Mouse (Mus musculus): ENCODE results near the gene Arhgef15. TPM values are rescaled to one million over a fixed set of nuclear protein-coding genes. Genes with fewer than 3 reads are reported as not detected.

Arhgef15 gene
- total RNA-seq, 1 experiment = 2.5 TPM

DNA sequence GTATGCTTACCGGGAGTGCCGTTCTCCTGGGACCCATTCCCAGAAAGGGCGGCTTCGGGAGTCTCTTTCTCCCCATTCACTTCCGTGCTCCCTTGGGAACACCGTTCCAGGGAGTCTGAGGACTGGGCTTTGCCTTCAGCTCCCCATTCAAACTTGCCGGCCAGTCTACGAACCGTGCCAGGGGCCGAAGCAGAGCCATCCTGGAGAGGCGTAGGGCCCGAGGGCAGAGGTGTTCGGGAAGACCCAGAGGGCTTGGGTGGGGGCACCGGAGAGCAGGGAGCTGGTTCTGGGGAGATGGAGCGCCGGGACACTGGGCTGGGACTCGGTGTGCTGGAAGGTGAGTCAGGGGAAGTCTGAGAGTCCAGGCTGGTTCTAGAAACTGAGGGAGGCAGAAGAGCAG is 2.9 kb downstream of the Arhgef15 start:
- peaks cover 3 to 17% of the 10 kb centered on the region in 2 experiments; a peak in 3 of 4 replicates for H3K4me1 ChIP-seq (ENCODE audit: control insufficient read depth in 2 of 2, insufficient read depth in 2 of 2, low read length in 2 of 2, poor library complexity in 1 of 2)
- H3K9me3 ChIP-seq (ENCODE audit: control insufficient read depth, insufficient read depth, low read depth, low read length) = no peaks in the 10 kb centered on the region
- peak overlapping the region; percentile 58 to 73 for H3K4me3 ChIP-seq (ENCODE audit: insufficient read depth in 1 of 2, low read depth in 1 of 2, low read length in 2 of 2, poor library complexity in 1 of 2, severe bottlenecking in 1 of 2)
- no peak for TF ChIP-seq HCFC1 (IDR thresholded peaks at IDR 0.05; ENCODE audit: borderline replicate concordance, insufficient read depth, low read length)
- H3K9ac ChIP-seq (ENCODE audit: insufficient read depth, low read depth, low read length, poor library complexity, severe bottlenecking) = peak overlapping the region; percentile 52
- in situ Hi-C loops (cut with MboI; ENCODE audit: low sequenced_read_pairs in 2 of 2, unreplicated experiment in 2 of 2) = no loop called here
- H3K27ac ChIP-seq (ENCODE audit: insufficient read depth, low read depth, low read length, poor library complexity, severe bottlenecking) = no peak overlapping the region
- no peak for DNase-seq (ENCODE audit: low read depth, low spot score)
- H3K36me3 ChIP-seq (ENCODE audit: control insufficient read depth, insufficient read depth, low read length, poor library complexity, severe bottlenecking) = peaks cover 2% of the 10 kb centered on the region; the same call in 1 of the 2 replicates

DNA sequence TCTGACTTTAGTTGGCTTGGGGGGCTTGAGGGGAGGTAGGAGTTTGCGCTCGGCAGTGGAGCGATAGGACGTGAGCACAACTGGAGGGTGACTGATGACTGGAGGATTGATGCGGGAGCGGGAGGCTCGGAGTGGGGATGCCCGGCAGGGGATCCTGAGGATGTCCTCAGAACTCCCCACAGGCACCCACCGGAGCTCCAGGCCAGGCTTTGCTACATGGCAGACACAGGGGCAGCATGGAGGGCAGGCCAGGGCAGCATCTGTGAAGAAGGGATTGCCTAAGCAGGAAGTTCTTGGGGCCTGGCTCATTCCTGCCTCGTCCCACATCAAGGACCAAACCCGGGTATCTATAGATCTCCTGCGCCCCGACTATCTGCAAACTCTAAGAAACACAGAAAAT is 3.4 kb downstream of the Arhgef15 start:
- Histone ChIP-seq H3K9ac (ENCODE audit: insufficient read depth, low read depth, low read length, poor library complexity, severe bottlenecking) (no peak overlapping the region), H3K4me1 (ENCODE audit: control insufficient read depth in 2 of 2, insufficient read depth in 2 of 2, low read length in 2 of 2, poor library complexity in 1 of 2) (peaks cover 3 to 17% of the 10 kb centered on the region in 2 experiments; a peak in 3 of 4 replicates), H3K9me3 (ENCODE audit: control insufficient read depth, insufficient read depth, low read depth, low read length) (no peaks in the 10 kb centered on the region), H3K4me3 (ENCODE audit: insufficient read depth in 1 of 2, low read depth in 1 of 2, low read length in 2 of 2, poor library complexity in 1 of 2, severe bottlenecking in 1 of 2) (peak overlapping the region; percentile 58 to 73), H3K36me3 (ENCODE audit: control insufficient read depth, insufficient read depth, low read length, poor library complexity, severe bottlenecking) (peaks cover 4% of the 10 kb centered on the region), H3K27ac (ENCODE audit: insufficient read depth, low read depth, low read length, poor library complexity, severe bottlenecking) (no peak overlapping the region)
- in situ Hi-C loops (cut with MboI; ENCODE audit: low sequenced_read_pairs in 2 of 2, unreplicated experiment in 2 of 2) = no loop called here
- no peak for DNase-seq (ENCODE audit: low read depth, low spot score)
- TF ChIP-seq MAFK (IDR thresholded peaks at IDR 0.05; ENCODE audit: insufficient read depth, low read depth, low read length) = no peak
- no peak for TF ChIP-seq CHD2 (IDR thresholded peaks at IDR 0.05; ENCODE audit: low read depth, low read length)

DNA sequence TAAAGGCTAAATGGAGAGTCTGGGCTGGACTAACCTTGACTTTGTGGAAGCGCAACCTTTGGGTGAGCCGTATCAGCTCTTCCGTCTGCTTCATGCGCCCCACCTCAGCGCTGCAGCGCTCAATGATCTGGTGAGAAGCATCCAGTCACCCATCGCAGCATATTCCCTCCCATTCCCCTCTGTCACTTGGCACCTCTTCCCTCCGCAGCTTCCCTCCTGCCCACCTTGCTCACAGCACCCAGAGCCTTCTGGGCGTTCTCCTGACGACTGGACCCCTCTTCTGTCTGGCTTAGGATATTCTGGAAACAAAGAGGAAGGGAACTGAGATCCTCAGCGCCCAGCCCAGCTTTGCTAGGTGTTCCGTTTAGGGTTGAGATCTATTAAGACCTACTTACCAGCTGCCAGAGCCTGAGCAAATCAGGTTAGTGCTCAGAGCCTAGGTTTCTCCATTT is 9.7 kb downstream of the Arhgef15 start:
- H3K27ac ChIP-seq (ENCODE audit: insufficient read depth, low read depth, low read length, poor library complexity, severe bottlenecking) = no peak overlapping the region
- DNase-seq (ENCODE audit: low read depth, low spot score) = no peak
- H3K36me3 ChIP-seq (ENCODE audit: control insufficient read depth, insufficient read depth, low read length, poor library complexity, severe bottlenecking) = peaks cover 7% of the 10 kb centered on the region
- in situ Hi-C loops (cut with MboI; ENCODE audit: low sequenced_read_pairs in 2 of 2, unreplicated experiment in 2 of 2) = no loop called here
- H3K4me1 ChIP-seq (ENCODE audit: control insufficient read depth in 2 of 2, insufficient read depth in 2 of 2, low read length in 2 of 2, poor library complexity in 1 of 2) = peaks cover 0 to 4% of the 10 kb centered on the region in 2 experiments; a peak in 1 of 4 replicates
- no peak for TF ChIP-seq MAFK (IDR thresholded peaks at IDR 0.05; ENCODE audit: insufficient read depth, low read depth, low read length)
- no peak overlapping the region for H3K9ac ChIP-seq (ENCODE audit: insufficient read depth, low read depth, low read length, poor library complexity, severe bottlenecking)
- H3K9me3 ChIP-seq (ENCODE audit: control insufficient read depth, insufficient read depth, low read depth, low read length) = no peaks in the 10 kb centered on the region
- peak overlapping the region in 1 of 2 experiments; percentile 21; a peak in 1 of 4 replicates for H3K4me3 ChIP-seq (ENCODE audit: insufficient read depth in 1 of 2, low read depth in 1 of 2, low read length in 2 of 2, poor library complexity in 1 of 2, severe bottlenecking in 1 of 2)

DNA sequence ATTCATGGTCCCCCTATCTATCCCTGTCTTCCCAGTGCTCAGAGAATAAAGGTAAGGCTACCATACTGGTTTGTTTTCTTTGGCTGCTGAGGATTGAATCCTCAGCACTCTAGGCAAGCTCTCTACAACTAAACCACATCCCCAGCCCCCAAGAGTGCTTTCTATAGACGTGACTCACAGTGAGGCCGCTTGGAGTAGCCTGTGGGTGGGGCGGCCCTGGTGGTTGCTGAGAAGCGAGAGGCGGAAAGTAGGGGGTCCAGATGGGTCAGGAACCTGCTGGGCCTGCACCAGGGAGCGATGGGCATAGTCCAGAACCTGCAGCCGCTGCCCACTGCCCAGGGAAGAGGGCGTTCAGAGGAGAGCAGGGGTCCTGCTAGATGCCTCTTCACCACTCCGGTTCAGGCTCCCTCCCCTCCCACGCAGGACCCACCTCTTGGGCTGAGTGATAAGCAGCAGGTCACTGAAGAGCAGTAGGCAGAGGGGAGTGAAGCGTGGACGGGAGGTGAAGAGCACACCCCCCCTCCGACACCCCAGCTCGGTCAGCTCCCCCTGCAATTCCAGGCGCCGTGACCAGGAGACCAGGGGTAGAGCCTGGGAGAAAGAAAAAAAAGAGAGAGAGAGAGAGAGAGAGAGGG is 10.4 kb downstream of the Arhgef15 start:
- no peaks in the 10 kb centered on the region for H3K9me3 ChIP-seq (ENCODE audit: control insufficient read depth, insufficient read depth, low read depth, low read length)
- in situ Hi-C loops (cut with MboI; ENCODE audit: low sequenced_read_pairs in 2 of 2, unreplicated experiment in 2 of 2) = no loop called here
- peaks cover 0 to 4% of the 10 kb centered on the region in 2 experiments; a peak in 1 of 4 replicates for H3K4me1 ChIP-seq (ENCODE audit: control insufficient read depth in 2 of 2, insufficient read depth in 2 of 2, low read length in 2 of 2, poor library complexity in 1 of 2)
- H3K36me3 ChIP-seq (ENCODE audit: control insufficient read depth, insufficient read depth, low read length, poor library complexity, severe bottlenecking) = peaks cover 7% of the 10 kb centered on the region
- H3K9ac ChIP-seq (ENCODE audit: insufficient read depth, low read depth, low read length, poor library complexity, severe bottlenecking) = no peak overlapping the region
- H3K27ac ChIP-seq (ENCODE audit: insufficient read depth, low read depth, low read length, poor library complexity, severe bottlenecking) = no peak overlapping the region
- no peak for DNase-seq (ENCODE audit: low read depth, low spot score)
- 0 out of 4 replicates have a peak overlapping the region, but pooled peaks of 1 of the 2 experiments have one; percentile 15 for H3K4me3 ChIP-seq (ENCODE audit: insufficient read depth in 1 of 2, low read depth in 1 of 2, low read length in 2 of 2, poor library complexity in 1 of 2, severe bottlenecking in 1 of 2)
- TF ChIP-seq ZNF384 (IDR thresholded peaks at IDR 0.05; ENCODE audit: low read depth, low read length) = no peak
- TF ChIP-seq MAFK (IDR thresholded peaks at IDR 0.05; ENCODE audit: insufficient read depth, low read depth, low read length) = no peak
- no peak for TF ChIP-seq HCFC1 (IDR thresholded peaks at IDR 0.05; ENCODE audit: borderline replicate concordance, insufficient read depth, low read length)
- TF ChIP-seq CHD2 (IDR thresholded peaks at IDR 0.05; ENCODE audit: low read depth, low read length) = no peak
- TF ChIP-seq ZC3H11A (IDR thresholded peaks at IDR 0.05; ENCODE audit: borderline replicate concordance, low read depth, low read length) = no peak

DNA sequence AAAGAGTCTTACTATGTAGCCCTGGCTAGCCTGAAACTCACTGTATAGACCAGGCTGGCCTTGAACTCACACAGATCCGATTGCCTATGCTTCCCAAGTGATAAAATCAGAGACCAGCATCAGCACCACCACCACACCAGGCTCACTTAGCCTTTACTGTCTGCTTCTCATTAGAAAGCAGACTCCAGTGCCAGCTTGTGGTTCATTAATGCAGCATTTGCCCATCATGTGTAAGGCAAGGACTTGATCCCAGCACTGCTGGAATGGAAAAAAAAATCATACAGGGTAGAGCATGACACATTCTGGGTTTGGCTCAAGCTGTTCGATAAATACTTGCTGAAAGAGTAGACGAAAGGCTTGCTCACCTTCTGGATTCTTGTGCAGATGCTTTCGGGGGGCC is 11.3 kb downstream of the Arhgef15 start:
- no peak for DNase-seq (ENCODE audit: low read depth, low spot score)
- Histone ChIP-seq H3K36me3 (ENCODE audit: control insufficient read depth, insufficient read depth, low read length, poor library complexity, severe bottlenecking) (peaks cover 7% of the 10 kb centered on the region), H3K4me1 (ENCODE audit: control insufficient read depth in 2 of 2, insufficient read depth in 2 of 2, low read length in 2 of 2, poor library complexity in 1 of 2) (peaks cover 0 to 4% of the 10 kb centered on the region in 2 experiments; a peak in 1 of 4 replicates), H3K4me3 (ENCODE audit: insufficient read depth in 1 of 2, low read depth in 1 of 2, low read length in 2 of 2, poor library complexity in 1 of 2, severe bottlenecking in 1 of 2) (no peak overlapping the region), H3K9me3 (ENCODE audit: control insufficient read depth, insufficient read depth, low read depth, low read length) (no peaks in the 10 kb centered on the region), H3K9ac (ENCODE audit: insufficient read depth, low read depth, low read length, poor library complexity, severe bottlenecking) (no peak overlapping the region), H3K27ac (ENCODE audit: insufficient read depth, low read depth, low read length, poor library complexity, severe bottlenecking) (no peak overlapping the region)
- in situ Hi-C loops (cut with MboI; ENCODE audit: low sequenced_read_pairs in 2 of 2, unreplicated experiment in 2 of 2) = no loop called here
- TF ChIP-seq MAFK (IDR thresholded peaks at IDR 0.05; ENCODE audit: insufficient read depth, low read depth, low read length) (no peak), HCFC1 (IDR thresholded peaks at IDR 0.05; ENCODE audit: borderline replicate concordance, insufficient read depth, low read length) (no peak), ZNF384 (IDR thresholded peaks at IDR 0.05; ENCODE audit: low read depth, low read length) (no peak), ZC3H11A (IDR thresholded peaks at IDR 0.05; ENCODE audit: borderline replicate concordance, low read depth, low read length) (no peak), CHD2 (IDR thresholded peaks at IDR 0.05; ENCODE audit: low read depth, low read length) (no peak)
